Mouse (Mus musculus) cortical plate, adult 2 months (tissue): ENCODE data around the gene Gabrd.

Source experiments
- CTCF ChIP-seq: fragments of 200-500 bp; IDR thresholded peaks from 2 replicates; pipeline ENCODE4 v1.5.1; 2011; ENCODE audit warnings: mild to moderate bottlenecking, control low read depth, low read length; ENCODE audit not compliant: insufficient read depth; ENCODE audit errors: extremely low read depth
- POLR2A ChIP-seq: fragments of 200-500 bp; IDR thresholded peaks from 2 replicates; pipeline ENCODE4 v1.6.1; 2011; ENCODE audit warnings: mild to moderate bottlenecking, low read length, control low read depth; ENCODE audit not compliant: insufficient read depth; ENCODE audit errors: extremely low read depth

DNA sequence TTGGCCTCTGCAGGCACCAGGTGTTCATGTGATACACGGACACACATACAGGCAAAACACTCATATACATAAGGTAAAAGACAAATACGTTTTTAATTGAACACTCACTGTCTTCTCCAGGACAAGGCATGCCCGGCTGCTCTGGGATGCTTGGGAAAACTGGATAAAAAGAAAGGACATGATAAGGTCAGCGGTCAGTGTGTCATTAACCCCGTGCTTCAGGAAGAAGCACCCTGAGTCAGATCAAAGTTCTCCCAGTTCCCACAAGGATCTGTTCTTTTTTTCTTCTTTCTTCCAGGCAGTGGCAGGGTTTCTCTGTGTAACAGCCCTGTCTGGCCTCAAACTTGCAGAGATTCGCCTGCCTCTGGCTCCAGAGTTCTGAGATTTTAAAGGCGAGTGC is 43.4 kb downstream of the Gabrd start:
- TF ChIP-seq CTCF: no peak
- no peak for TF ChIP-seq POLR2A
